Mouse (Mus musculus) testis, adult 2 months (tissue): ENCODE results near the gene Med27.

Experiments
- CTCF ChIP-seq: fragments of 200-500 bp; IDR thresholded peaks from 2 replicates; pipeline ENCODE4 v1.5.1; 2012; ENCODE audit warnings: low read depth, mild to moderate bottlenecking, inconsistent platforms, low read length, moderate library complexity; ENCODE audit not compliant: control insufficient read depth, insufficient read depth, insufficient replicate concordance
- POLR2A ChIP-seq: fragments of 200-500 bp; IDR thresholded peaks from 2 replicates; pipeline ENCODE4 v1.6.1; 2012; ENCODE audit warnings: low read depth, mild to moderate bottlenecking, inconsistent platforms, low read length, moderate library complexity; ENCODE audit not compliant: control insufficient read depth

GRCm38 (mm10) chr2:29521486-29521885 is 174.9 kb downstream of the Med27 start:
- TF ChIP-seq CTCF, result no peak
- TF ChIP-seq POLR2A, result no peak
